Mouse (Mus musculus) stomach, embryonic 14.5 days (tissue): ENCODE measurements around the gene Olfr214. TPM values are rescaled to one million over a fixed set of nuclear protein-coding genes. Genes with fewer than 3 reads are reported as not detected.
"Not testable (repeated sequence)": the region's sequence is repeated elsewhere in the genome, so short reads cannot be mapped to it uniquely, and the experiment has no call there.

Experiments
- ATAC-seq: fragments of 200-750 bp; cut with Nextera tagmentation; 2 replicates; pipeline ENCODE4 v1.8.0; 2017; ENCODE audit warnings: low read depth, moderate TSS enrichment; ENCODE audit not compliant: insufficient number of reproducible peaks, insufficient read depth, low FRiP score
- H3K27ac ChIP-seq: fragments of 300-500 bp; sonication (generic); 2 replicates; pipeline ENCODE4 v1.5.1; 2014; ENCODE audit warnings: mild to moderate bottlenecking, low read length, moderate library complexity, mixed read lengths
- H3K27me3 ChIP-seq: fragments of 300-500 bp; sonication (generic); 2 replicates; pipeline ENCODE4 v1.6.1; 2014; ENCODE audit warnings: low read length, control low read depth, mixed read lengths; ENCODE audit not compliant: control insufficient read depth, insufficient read depth
- H3K36me3 ChIP-seq: fragments of 300-500 bp; sonication (generic); 2 replicates; pipeline ENCODE4 v1.6.1; 2014; ENCODE audit warnings: mild to moderate bottlenecking, control low read depth, low read length, moderate library complexity, mixed read lengths; ENCODE audit not compliant: control insufficient read depth, insufficient read depth
- H3K4me1 ChIP-seq: fragments of 300-500 bp; sonication (generic); 2 replicates; pipeline ENCODE4 v1.6.1; 2014; ENCODE audit warnings: low read length, control low read depth, mixed read lengths; ENCODE audit not compliant: control insufficient read depth, insufficient read depth
- H3K4me2 ChIP-seq: fragments of 300-500 bp; sonication (generic); replicated peaks from 2 replicates; pipeline ENCODE4 v1.6.1; 2014; ENCODE audit warnings: low read depth, low read length, control low read depth
- H3K4me3 ChIP-seq: fragments of 300-500 bp; sonication (generic); 2 replicates; pipeline ENCODE4 v1.5.1; 2014; ENCODE audit warnings: low read depth, low read length, control low read depth
- H3K9ac ChIP-seq: fragments of 300-500 bp; sonication (generic); replicated peaks from 2 replicates; pipeline ENCODE4 v1.6.1; 2014; ENCODE audit warnings: low read depth, mild to moderate bottlenecking, control low read depth, low read length, moderate library complexity, mixed read lengths
- H3K9me3 ChIP-seq: fragments of 300-500 bp; sonication (generic); 2 replicates; pipeline ENCODE4 v1.6.1; 2016; ENCODE audit warnings: low read depth, low read length, control low read depth; ENCODE audit not compliant: control insufficient read depth
- WGBS: fragments of 180-500 bp; shearing (Covaris S2); extraction: QIAGEN DNeasy Blood & Tissue Kit; methylation state at CpG from one replicate; pipeline ENCODE4 v1.1.7; 2014; 5-methylcytosine and 5-hydroxymethylcytosine counted together
- polyA plus RNA-seq: library from polyadenylated mRNA; unstranded; fragments of >200 nt; fragmentation: Nextera tagmentation; extraction: Ambion mirVana; gene quantifications from 2 replicates; pipeline ENCODE4 v1.2.1, GENCODE M21; 2014

Gene Olfr214
- not detected in 2 replicates for polyA plus RNA-seq

DNA sequence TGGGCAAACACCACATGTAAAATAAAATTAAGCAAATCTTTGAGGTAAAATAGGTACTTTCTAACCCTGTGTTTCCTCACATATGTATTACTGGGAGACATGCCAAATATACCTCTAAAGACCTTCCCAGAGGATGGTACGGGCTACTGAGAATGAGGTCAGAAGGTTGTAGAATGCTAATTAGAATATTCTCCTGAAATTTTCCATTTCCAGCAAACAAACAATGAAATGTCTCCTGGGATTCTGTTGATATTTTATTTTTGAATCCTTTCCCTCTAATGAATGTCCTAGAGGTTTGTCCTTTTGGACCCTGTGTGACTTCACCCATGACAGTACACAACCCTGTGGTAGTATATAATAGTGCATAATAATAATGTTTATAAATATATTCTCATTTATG, at the start of gene Olfr214:
Gene Olfr214, plus strand, starts transcription at position 301 of the 400 bp plus-strand sequence.
- 76% methylated on average over 1 of the region's 1 CpGs for WGBS
- Histone ChIP-seq H3K36me3 (no peaks in the 10 kb centered on the region), H3K4me1 (no peaks in the 10 kb centered on the region), H3K4me3 (no peak within 1 kb of the TSS), H3K4me2 (no peak within 1 kb of the TSS), H3K9ac (no peak within 1 kb of the TSS), H3K27me3 (no peaks in the 10 kb centered on the region), H3K27ac (no peak within 1 kb of the TSS), H3K9me3 (no peaks in the 10 kb centered on the region)
- ATAC-seq: no peak

GRCm38 (mm10) chr6:116506302-116507003, 47.6 kb upstream of the Olfr214 start, which contains the start of gene Olfr212:
Gene Olfr212, plus strand, starts transcription at chr6:116506516.
- H3K4me3 ChIP-seq, H3K36me3 ChIP-seq, H3K27me3 ChIP-seq, ATAC-seq, H3K9ac ChIP-seq, H3K27ac ChIP-seq, H3K4me2 ChIP-seq, H3K4me1 ChIP-seq: not testable (repeated sequence)
- peaks cover 12% of the 10 kb centered on the region; the same call in 1 of the 2 replicates for H3K9me3 ChIP-seq
- 93% methylated on average over 19 of the region's 20 CpGs for WGBS

- Histone ChIP-seq H3K9me3 (no peaks in the 10 kb centered on the region), H3K4me2 (no peak overlapping the region), H3K36me3 (no peaks in the 10 kb centered on the region), H3K9ac (no peak overlapping the region), H3K27me3 (no peaks in the 10 kb centered on the region), H3K4me3 (no peak overlapping the region), H3K4me1 (no peaks in the 10 kb centered on the region), H3K27ac (no peak overlapping the region)
- ATAC-seq: no peak
These were observed 39.2 kb upstream of the Olfr214 start for GRCm38 (mm10) chr6:116514832-116515231.

GRCm38 (mm10) chr6:116538156-116538555, 15.9 kb upstream of the Olfr214 start, which contains the start of gene Olfr213:
Gene Olfr213, plus strand, starts transcription at chr6:116538456.
- Histone ChIP-seq H3K4me3 (no peak within 1 kb of the TSS), H3K36me3 (no peaks in the 10 kb centered on the region), H3K9ac (no peak within 1 kb of the TSS), H3K4me1 (no peaks in the 10 kb centered on the region), H3K4me2 (no peak within 1 kb of the TSS), H3K9me3 (no peaks in the 10 kb centered on the region), H3K27me3 (no peaks in the 10 kb centered on the region), H3K27ac (no peak within 1 kb of the TSS)
- no peak for ATAC-seq
- 86% methylated on average over 1 of the region's 1 CpGs for WGBS

- Histone ChIP-seq H3K4me3 (no peak overlapping the region), H3K9me3 (no peaks in the 10 kb centered on the region), H3K4me1 (no peaks in the 10 kb centered on the region), H3K27ac (no peak overlapping the region), H3K36me3 (no peaks in the 10 kb centered on the region), H3K9ac (no peak overlapping the region), H3K27me3 (no peaks in the 10 kb centered on the region), H3K4me2 (no peak overlapping the region)
- 79% methylated on average over 2 of the region's 2 CpGs for WGBS
- ATAC-seq: no peak
These were observed 11.5 kb upstream of the Olfr214 start for GRCm38 (mm10) chr6:116542500-116542899.

DNA sequence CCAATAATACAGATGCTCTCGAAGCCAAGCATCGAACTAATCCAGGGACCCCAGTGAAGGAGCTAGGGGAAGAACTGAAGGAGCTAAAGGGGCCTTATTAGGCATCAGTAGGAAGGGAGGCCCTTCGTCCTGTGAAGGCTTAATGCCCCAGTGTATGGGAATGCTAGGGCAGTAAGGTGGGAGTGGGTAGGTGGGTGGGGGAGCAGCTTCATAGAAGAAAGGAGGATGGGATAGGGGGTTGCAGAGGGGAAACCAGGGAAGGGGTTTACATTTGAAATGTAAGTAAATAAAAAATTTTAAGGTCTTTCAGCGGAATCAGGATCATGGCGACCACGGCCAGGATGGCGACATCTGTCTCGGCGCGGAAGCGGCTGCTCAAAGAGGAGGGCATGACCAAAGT, 3.2 kb upstream of the Olfr214 start, which contains the start of gene Gm5580:
Gene Gm5580, plus strand, starts transcription at position 301 of the 400 bp plus-strand sequence.
- H3K27ac ChIP-seq, H3K4me3 ChIP-seq, H3K4me2 ChIP-seq, H3K27me3 ChIP-seq, H3K9ac ChIP-seq, ATAC-seq, H3K9me3 ChIP-seq, H3K36me3 ChIP-seq, H3K4me1 ChIP-seq: not testable (repeated sequence)
- 95% methylated on average over 11 of the region's 11 CpGs for WGBS

DNA sequence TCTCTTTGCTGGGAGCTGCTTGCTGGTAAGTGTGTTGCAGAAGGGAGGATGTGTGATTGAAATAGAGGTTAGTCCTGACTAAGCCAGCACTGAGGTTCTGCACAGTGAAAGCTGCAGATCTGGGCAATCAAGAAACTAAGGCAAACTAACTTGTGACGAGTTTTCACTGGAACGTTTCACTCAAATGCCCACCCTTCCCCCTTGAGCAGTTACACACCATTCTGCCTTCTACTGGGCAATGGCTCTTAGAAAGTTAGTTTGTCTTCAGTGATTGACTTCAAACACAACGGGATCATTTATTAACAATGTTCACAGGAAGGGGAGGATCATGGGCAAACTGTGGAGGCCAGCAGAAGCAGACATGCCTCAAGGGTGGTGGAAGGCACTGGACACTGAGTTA, 917 bp downstream of the Olfr214 start:
- no peak for ATAC-seq
- H3K27ac ChIP-seq: no peak overlapping the region
- 60% methylated on average over 3 of the region's 3 CpGs for WGBS

GRCm38 (mm10) chr6:116569834-116570233, 15.8 kb downstream of the Olfr214 start:
- Histone ChIP-seq H3K27ac (no peak overlapping the region), H3K4me1 (no peaks in the 10 kb centered on the region), H3K36me3 (no peaks in the 10 kb centered on the region), H3K4me3 (no peak overlapping the region), H3K9me3 (no peaks in the 10 kb centered on the region), H3K9ac (no peak overlapping the region), H3K27me3 (no peaks in the 10 kb centered on the region), H3K4me2 (no peak overlapping the region)
- 37% methylated on average over 3 of the region's 3 CpGs for WGBS
- no peak for ATAC-seq

More for the DNA sequence above, 917 bp downstream of the Olfr214 start:
- H3K27me3 ChIP-seq: no peaks in the 10 kb centered on the region
- no peak overlapping the region for H3K4me3 ChIP-seq
- no peaks in the 10 kb centered on the region for H3K9me3 ChIP-seq
- H3K4me1 ChIP-seq: no peaks in the 10 kb centered on the region
- H3K36me3 ChIP-seq: no peaks in the 10 kb centered on the region
- H3K9ac ChIP-seq: no peak overlapping the region
- no peak overlapping the region for H3K4me2 ChIP-seq

- Histone ChIP-seq H3K36me3 (no peaks in the 10 kb centered on the region), H3K9ac (no peak within 1 kb of the TSS), H3K4me1 (no peaks in the 10 kb centered on the region), H3K4me3 (no peak within 1 kb of the TSS), H3K4me2 (no peak within 1 kb of the TSS), H3K27ac (no peak within 1 kb of the TSS), H3K9me3 (no peaks in the 10 kb centered on the region), H3K27me3 (no peaks in the 10 kb centered on the region)
- 77% methylated on average over 4 of the region's 4 CpGs for WGBS
- ATAC-seq: no peak
These were observed 30.1 kb downstream of the Olfr214 start, which contains the start of gene Olfr215 for GRCm38 (mm10) chr6:116584095-116584494. Gene Olfr215, minus strand, starts transcription at chr6:116584195.
